Mouse (Mus musculus): Measurements from ENCODE around the gene Eps8l2.

GRCm38 (mm10) chr7:141408833-141409232 is 70.2 kb downstream of the Eps8l2 start:
- TF ChIP-seq USF1 (IDR thresholded peaks at IDR 0.05; ENCODE audit: low read depth) (no peak), POLR2AphosphoS2 (IDR thresholded peaks at IDR 0.05; ENCODE audit: insufficient read length, low read depth) (no peak), CEBPB (IDR thresholded peaks at IDR 0.05; ENCODE audit: insufficient read depth, poor library complexity, severe bottlenecking) (no peak), MAX (IDR thresholded peaks at IDR 0.05; ENCODE audit: low read depth) (no peak), MYOG (IDR thresholded peaks at IDR 0.05; ENCODE audit: control insufficient read depth in 1 of 3, insufficient read depth in 1 of 3, insufficient read length in 2 of 3, low read depth in 2 of 3) (peak in 1 of 3 experiments; percentile 32), POLR2A (IDR thresholded peaks at IDR 0.05; ENCODE audit: insufficient read length, low read depth) (no peak), E2F4 (IDR thresholded peaks at IDR 0.05; ENCODE audit: insufficient read depth) (peak; percentile 16), MYOD1 (IDR thresholded peaks at IDR 0.05; ENCODE audit: control insufficient read depth in 1 of 3, insufficient read length in 2 of 3, low read depth in 2 of 3) (no peak), TCF12 (IDR thresholded peaks at IDR 0.05; ENCODE audit: insufficient read depth, poor library complexity, severe bottlenecking) (no peak), REST (IDR thresholded peaks at IDR 0.05; ENCODE audit: insufficient read depth, insufficient read length) (no peak)
